Mouse (Mus musculus) MEL (cell line): Measurements from ENCODE around the gene Ddx52.
A peak's percentile ranks its signal among the peaks of the same experiment; 100 is the strongest.

Experiments used
- CHD1 ChIP-seq: IDR thresholded peaks from 2 replicates; pipeline ENCODE4 v1.6.1; 2012; ENCODE audit warnings: low read depth, mild to moderate bottlenecking, inconsistent platforms, low read length, improper control_type of control experiment
- CTCF ChIP-seq, 3 experiments: IDR thresholded peaks in 2 of 3; conservative IDR thresholded peaks in 1 of 3; 2 replicates each; pipeline ENCODE4 v1.5.1; 2011 to 2012; ENCODE audit warnings: low read length in 3 of 3, low read depth in 2 of 3, mild to moderate bottlenecking in 2 of 3, improper control_type of control experiment in 1 of 3, inconsistent platforms in 1 of 3, mixed read lengths in 1 of 3, moderate library complexity in 1 of 3; ENCODE audit not compliant: control insufficient read depth in 1 of 3, insufficient read depth in 1 of 3, poor library complexity in 1 of 3, severe bottlenecking in 1 of 3
- E2F4 ChIP-seq: IDR thresholded peaks from 2 replicates; pipeline ENCODE4 v1.6.1; 2011; ENCODE audit warnings: low read depth, low read length, improper control_type of control experiment, borderline replicate concordance
- ETS1 ChIP-seq: IDR thresholded peaks from 2 replicates; pipeline ENCODE4 v1.6.1; 2012; ENCODE audit warnings: low read depth, mild to moderate bottlenecking, inconsistent platforms, low read length, improper control_type of control experiment, moderate library complexity
- GATA1 ChIP-seq: IDR thresholded peaks from 2 replicates; pipeline ENCODE4 v1.6.1; 2011; ENCODE audit warnings: low read depth, low read length, improper control_type of control experiment
- KAT2A ChIP-seq: conservative IDR thresholded peaks from 2 replicates; pipeline ENCODE4 v1.6.1; 2012; ENCODE audit warnings: low read depth, low read length, improper control_type of control experiment, inconsistent platforms
- MAZ ChIP-seq: IDR thresholded peaks from 2 replicates; pipeline ENCODE4 v1.6.1; 2012; ENCODE audit warnings: low read depth, mild to moderate bottlenecking, inconsistent platforms, low read length, improper control_type of control experiment
- NRF1 ChIP-seq: IDR thresholded peaks from 2 replicates; pipeline ENCODE4 v1.6.1; 2014; ENCODE audit warnings: low read depth, mild to moderate bottlenecking, inconsistent platforms, low read length, improper control_type of control experiment, moderate library complexity; ENCODE audit not compliant: poor library complexity, insufficient read depth, severe bottlenecking
- POLR2A ChIP-seq, 2 experiments: IDR thresholded peaks; 2 replicates each; pipeline ENCODE4 v1.6.1; 2011 to 2012; ENCODE audit warnings: low read length in 2 of 2, mild to moderate bottlenecking in 2 of 2, control low read depth in 1 of 2, improper control_type of control experiment in 1 of 2, low read depth in 1 of 2, moderate library complexity in 1 of 2; ENCODE audit not compliant: control insufficient read depth in 1 of 2, insufficient read depth in 1 of 2, poor library complexity in 1 of 2
- SMC3 ChIP-seq: IDR thresholded peaks from 2 replicates; pipeline ENCODE4 v1.6.1; 2011; ENCODE audit warnings: low read depth, low read length, improper control_type of control experiment
- ZKSCAN1 ChIP-seq: IDR thresholded peaks from 2 replicates; pipeline ENCODE4 v1.6.1; 2012; ENCODE audit warnings: low read depth, mild to moderate bottlenecking, inconsistent platforms, low read length, improper control_type of control experiment, moderate library complexity

DNA sequence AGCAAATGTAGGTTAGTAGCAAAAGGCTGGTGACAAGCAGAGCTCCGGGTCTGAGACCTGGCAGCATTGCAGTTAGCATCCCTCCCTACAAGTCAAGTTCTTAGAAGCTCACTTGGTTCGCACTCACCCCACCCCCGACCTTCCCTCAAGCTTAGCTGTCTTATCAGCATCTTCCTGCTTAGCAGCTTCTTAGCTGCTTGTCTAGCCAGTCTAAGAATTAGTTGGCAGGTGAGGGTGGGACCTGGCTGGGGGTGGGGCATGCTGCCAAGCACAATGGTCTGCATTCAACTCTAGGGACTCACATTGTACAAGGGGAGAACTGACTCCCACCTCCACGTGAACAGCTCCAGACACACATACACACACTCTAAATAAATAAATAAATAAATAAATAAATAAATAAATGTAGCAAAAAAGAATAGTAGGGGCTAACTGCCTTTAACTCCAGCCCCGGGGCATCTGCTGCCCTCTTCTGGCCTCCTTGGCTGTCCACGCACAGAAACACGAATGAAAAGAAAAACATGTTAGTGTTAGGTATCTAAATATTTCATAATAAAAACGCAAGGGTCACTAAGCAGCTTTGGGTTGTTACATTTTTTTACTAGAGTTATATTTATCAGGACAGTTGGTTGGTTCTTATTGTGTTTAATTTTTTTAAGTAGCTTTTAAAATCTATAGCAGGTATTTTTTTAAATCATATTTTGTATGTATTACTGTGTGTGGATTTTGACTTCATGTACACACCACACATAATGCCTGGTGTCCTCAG, 25.8 kb downstream of the Ddx52 start:
- TF ChIP-seq CTCF (IDR thresholded peaks at IDR 0.05 in 2 of 3, conservative IDR thresholded peaks at IDR 0.05 in 1 of 3; ENCODE audit: control insufficient read depth in 1 of 3, insufficient read depth in 1 of 3, low read depth in 2 of 3, low read length in 3 of 3, poor library complexity in 1 of 3, severe bottlenecking in 1 of 3), result peak; percentile 18 to 46 (median 36); a peak in 4 of 6 replicates
- peak; percentile 69; the same call in 1 of the 2 replicates for TF ChIP-seq GATA1
- TF ChIP-seq NRF1, result no peak
- peak; percentile 37; the same call in 1 of the 2 replicates for TF ChIP-seq KAT2A
- no peak for TF ChIP-seq SMC3
- TF ChIP-seq E2F4, result no peak
- no peak for TF ChIP-seq ZKSCAN1
- peak; percentile 85 for TF ChIP-seq MAZ
- TF ChIP-seq ETS1, result peak; percentile 68; the same call in 1 of the 2 replicates
- no peak; a peak in 1 of 4 replicates for TF ChIP-seq POLR2A (IDR thresholded peaks at IDR 0.05; ENCODE audit: control insufficient read depth in 1 of 2, insufficient read depth in 1 of 2, low read depth in 1 of 2, low read length in 2 of 2, poor library complexity in 1 of 2)
- peak; percentile 95 for TF ChIP-seq CHD1
